Mouse (Mus musculus) midbrain, postnatal 0 days (tissue): ENCODE measurements around the gene Scrn2. TPM values are rescaled to one million over a fixed set of nuclear protein-coding genes. Genes with fewer than 3 reads are reported as not detected.
A peak's percentile ranks its signal among the peaks of the same experiment; 100 is the strongest.

Source experiments
- ATAC-seq: fragments of 200-750 bp; cut with Nextera tagmentation; 2 replicates; pipeline ENCODE4 v1.8.0; 2017; ENCODE audit warnings: moderate number of reproducible peaks, mild to moderate bottlenecking, moderate TSS enrichment, moderate library complexity; ENCODE audit not compliant: low FRiP score
- DNase-seq: peaks from one replicate; pipeline ENCODE4 v3.0.0-alpha.2; 2015; ENCODE audit warnings: low spot score
- H3K27ac ChIP-seq: fragments of 300-500 bp; sonication (generic); 2 replicates; pipeline ENCODE4 v1.5.1; 2014; ENCODE audit warnings: low read depth, mild to moderate bottlenecking, low read length, mixed read lengths
- H3K27me3 ChIP-seq: fragments of 300-500 bp; sonication (generic); 2 replicates; pipeline ENCODE4 v1.6.1; 2014; ENCODE audit warnings: low read length, control low read depth, mixed read lengths; ENCODE audit not compliant: insufficient read depth
- H3K36me3 ChIP-seq: fragments of 300-500 bp; sonication (generic); 2 replicates; pipeline ENCODE4 v1.6.1; 2014; ENCODE audit warnings: low read length, control low read depth, mixed read lengths; ENCODE audit not compliant: insufficient read depth
- H3K4me1 ChIP-seq: fragments of 300-500 bp; sonication (generic); 2 replicates; pipeline ENCODE4 v1.6.1; 2014; ENCODE audit warnings: mild to moderate bottlenecking, control low read depth, antibody characterized with exemption, low read length, mixed read lengths; ENCODE audit not compliant: insufficient read depth
- H3K4me2 ChIP-seq: fragments of 300-500 bp; sonication (generic); 2 replicates; pipeline ENCODE4 v1.6.1; 2014; ENCODE audit warnings: low read depth, mild to moderate bottlenecking, low read length, mixed read lengths; ENCODE audit not compliant: poor library complexity, severe bottlenecking
- H3K4me3 ChIP-seq: fragments of 300-500 bp; sonication (generic); 2 replicates; pipeline ENCODE4 v1.5.1; 2014; ENCODE audit warnings: low read depth, mild to moderate bottlenecking, low read length, moderate library complexity
- H3K9ac ChIP-seq: fragments of 300-500 bp; sonication (generic); replicated peaks from 2 replicates; pipeline ENCODE4 v1.6.1; 2014; ENCODE audit warnings: mild to moderate bottlenecking, low read length, moderate library complexity, mixed read lengths; ENCODE audit not compliant: poor library complexity, severe bottlenecking
- H3K9me3 ChIP-seq: fragments of 300-500 bp; sonication (generic); 2 replicates; pipeline ENCODE4 v1.6.1; 2016; ENCODE audit warnings: low read length, control low read depth
- CTCF ChIP-seq: IDR thresholded peaks from 2 replicates; pipeline ENCODE4 v1.5.1; 2016; ENCODE audit warnings: antibody characterized with exemption, mild to moderate bottlenecking
- WGBS: fragments of 180-500 bp; shearing (Covaris S2); extraction: QIAGEN DNeasy Blood & Tissue Kit; methylation state at CpG from one replicate; pipeline ENCODE4 v1.1.7; 2014; 5-methylcytosine and 5-hydroxymethylcytosine counted together
- polyA plus RNA-seq: library from polyadenylated mRNA; unstranded; fragments of >200 nt; fragmentation: Nextera tagmentation; extraction: Ambion mirVana; gene quantifications from 2 replicates; pipeline ENCODE4 v1.2.1, GENCODE M21; 2015
- total RNA-seq: library from RNA; depleted of rRNA; stranded (reverse); fragments of >200 nt; gene quantifications from 2 replicates; pipeline ENCODE4 v1.2.3, GENCODE M21; 2014

Scrn2 gene
- total and polyA plus RNA-seq, 2 experiments from 2014 or later: 11.1 to 22.3 TPM

- peak within 1 kb of the TSS; percentile 46 for H3K4me3 ChIP-seq
- DNase-seq (peak; percentile 88), ATAC-seq (peak; percentile 83)
- H3K9ac ChIP-seq: peak within 1 kb of the TSS; percentile 51
- TF ChIP-seq CTCF: peak; percentile 67
- 5% methylated on average over 18 of the region's 18 CpGs for WGBS
- H3K36me3 ChIP-seq: peaks cover 35% of the 10 kb centered on the region
- H3K9me3 ChIP-seq: no peaks in the 10 kb centered on the region
- no peaks in the 10 kb centered on the region for H3K27me3 ChIP-seq
- peak within 1 kb of the TSS; percentile 28 for H3K27ac ChIP-seq
- peaks cover 10% of the 10 kb centered on the region; the same call in 1 of the 2 replicates for H3K4me1 ChIP-seq
- H3K4me2 ChIP-seq: peak within 1 kb of the TSS; percentile 83
Measured at GRCm38 (mm10) chr11:97050216-97050943, 20.6 kb downstream of the Scrn2 start, which contains the start of gene Osbpl7. Osbpl7 (plus strand) TSS chr11:97050628.

- Histone ChIP-seq H3K27ac (peak overlapping the region; percentile 7), H3K9ac (peak overlapping the region; percentile 51), H3K9me3 (no peaks in the 10 kb centered on the region), H3K4me3 (peak overlapping the region; percentile 46), H3K27me3 (no peaks in the 10 kb centered on the region), H3K4me1 (peaks cover 10% of the 10 kb centered on the region; the same call in 1 of the 2 replicates), H3K4me2 (peak overlapping the region; percentile 83), H3K36me3 (peaks cover 42% of the 10 kb centered on the region)
- peak; percentile 48 for DNase-seq
- TF ChIP-seq CTCF: no peak
- ATAC-seq: peak; percentile 46
- 16% methylated on average over 13 of the region's 13 CpGs for WGBS
Measured at GRCm38 (mm10) chr11:97050944-97051586, 21.3 kb downstream of the Scrn2 start.

- H3K9ac ChIP-seq: no peak overlapping the region
- peaks cover 45% of the 10 kb centered on the region for H3K36me3 ChIP-seq
- H3K27me3 ChIP-seq: no peaks in the 10 kb centered on the region
- 37% methylated on average over 11 of the region's 11 CpGs for WGBS
- no peaks in the 10 kb centered on the region for H3K9me3 ChIP-seq
- TF ChIP-seq CTCF: no peak
- ATAC-seq (0 out of 2 replicates have a peak, but pooled peaks have one; percentile 27), DNase-seq (no peak)
- H3K27ac ChIP-seq: no peak overlapping the region
- no peak overlapping the region for H3K4me3 ChIP-seq
- peaks cover 10% of the 10 kb centered on the region; the same call in 1 of the 2 replicates for H3K4me1 ChIP-seq
- H3K4me2 ChIP-seq: 0 out of 2 replicates have a peak overlapping the region, but pooled peaks have one; percentile 83
Measured at GRCm38 (mm10) chr11:97052219-97052646, 22.5 kb downstream of the Scrn2 start.

GRCm38 (mm10) chr11:97063274-97063920 is 33.7 kb downstream of the Scrn2 start:
- TF ChIP-seq CTCF: no peak
- 13% methylated on average over 9 of the region's 9 CpGs for WGBS
- no peak overlapping the region for H3K9ac ChIP-seq
- H3K36me3 ChIP-seq: peaks cover 40% of the 10 kb centered on the region
- peak; percentile 39 for DNase-seq
- H3K4me3 ChIP-seq: no peak overlapping the region
- H3K9me3 ChIP-seq: no peaks in the 10 kb centered on the region
- no peak for ATAC-seq
- no peak overlapping the region for H3K4me2 ChIP-seq
- no peaks in the 10 kb centered on the region for H3K4me1 ChIP-seq
- H3K27ac ChIP-seq: no peak overlapping the region
- H3K27me3 ChIP-seq: no peaks in the 10 kb centered on the region

GRCm38 (mm10) chr11:97063921-97064295 is 34.2 kb downstream of the Scrn2 start:
- Histone ChIP-seq H3K4me3 (no peak overlapping the region), H3K36me3 (peaks cover 37% of the 10 kb centered on the region), H3K9me3 (no peaks in the 10 kb centered on the region), H3K4me1 (no peaks in the 10 kb centered on the region), H3K4me2 (no peak overlapping the region), H3K27me3 (no peaks in the 10 kb centered on the region), H3K27ac (no peak overlapping the region), H3K9ac (no peak overlapping the region)
- peak; percentile 43; the same call in 1 of the 2 replicates for TF ChIP-seq CTCF
- ATAC-seq: no peak
- WGBS: 92% methylated on average over 3 of the region's 3 CpGs
- DNase-seq: no peak
